Mouse (Mus musculus): ENCODE results near the gene Khsrp. TPM values are rescaled to one million over a fixed set of nuclear protein-coding genes. Genes with fewer than 3 reads are reported as not detected.

The Khsrp gene
- total RNA-seq (2014; rRNA removed) (61.7 and 71.3 TPM in 2 replicates), polyA plus RNA-seq (2015; fragmentation: Nextera tagmentation; extraction: Ambion mirVana) (26.4 and 27.0 TPM in 2 replicates)

GRCm38 (mm10) chr17:57030931-57031660, at the start of gene Khsrp:
Gene Khsrp (minus strand): TSS chr17:57031522.
- H3K4me3 ChIP-seq (ENCODE audit: low read length): peak within 1 kb of the TSS; percentile 95
- ATAC-seq: no peak

GRCm38 (mm10) chr17:57079919-57080318, 48.6 kb upstream of the Khsrp start:
- peaks cover 12% of the 10 kb centered on the region; the same call in 1 of the 2 replicates for H3K36me3 ChIP-seq (ENCODE audit: insufficient read depth, low read length)
- no peak overlapping the region for H3K4me2 ChIP-seq (ENCODE audit: low read depth, low read length)
- WGBS: 76% methylated on average over 3 of the region's 3 CpGs
- H3K27ac ChIP-seq: no peak overlapping the region
- DNase-seq (ENCODE audit: low spot score): no peak
- H3K9ac ChIP-seq (replicated peaks; ENCODE audit: low read length): no peak overlapping the region
- H3K9me3 ChIP-seq (ENCODE audit: low read length): no peaks in the 10 kb centered on the region
- TF ChIP-seq CTCF (IDR thresholded peaks at IDR 0.05; ENCODE audit: low read depth): no peak
- no peak overlapping the region for H3K4me3 ChIP-seq (ENCODE audit: low read length)
- no peaks in the 10 kb centered on the region for H3K4me1 ChIP-seq (ENCODE audit: insufficient read depth, low read length)
- H3K27me3 ChIP-seq (ENCODE audit: insufficient read depth, low read length): no peaks in the 10 kb centered on the region
- no peak for ATAC-seq

More at GRCm38 (mm10) chr17:57030931-57031660, at the start of gene Khsrp:
- Histone ChIP-seq H3K4me1 (ENCODE audit: insufficient read depth, low read length) (0 out of 2 replicates have a peak, but pooled peaks cover 10% of the 10 kb centered on the region), H3K9ac (replicated peaks; ENCODE audit: low read length) (peak within 1 kb of the TSS; percentile 99), H3K27ac (peak within 1 kb of the TSS; percentile 96), H3K9me3 (ENCODE audit: low read length) (no peaks in the 10 kb centered on the region), H3K4me2 (ENCODE audit: low read depth, low read length) (peak within 1 kb of the TSS; percentile 87), H3K36me3 (ENCODE audit: insufficient read depth, low read length) (peaks cover 15% of the 10 kb centered on the region), H3K27me3 (ENCODE audit: insufficient read depth, low read length) (no peaks in the 10 kb centered on the region)
- DNase-seq (ENCODE audit: low spot score): peak; percentile 69
- TF ChIP-seq CTCF (IDR thresholded peaks at IDR 0.05; ENCODE audit: low read depth): no peak
- 1% methylated on average over 93 of the region's 99 CpGs for WGBS

- TF ChIP-seq CTCF (IDR thresholded peaks at IDR 0.05; ENCODE audit: low read depth): no peak
- DNase-seq (ENCODE audit: low spot score) (no peak), ATAC-seq (no peak)
- 60% methylated on average over 6 of the region's 6 CpGs for WGBS
- no peak within 1 kb of the TSS for H3K27ac ChIP-seq
- H3K27me3 ChIP-seq (ENCODE audit: insufficient read depth, low read length): no peaks in the 10 kb centered on the region
- no peak within 1 kb of the TSS for H3K4me2 ChIP-seq (ENCODE audit: low read depth, low read length)
- H3K9ac ChIP-seq (replicated peaks; ENCODE audit: low read length): no peak within 1 kb of the TSS
- peaks cover 12% of the 10 kb centered on the region; the same call in 1 of the 2 replicates for H3K36me3 ChIP-seq (ENCODE audit: insufficient read depth, low read length)
- no peak within 1 kb of the TSS for H3K4me3 ChIP-seq (ENCODE audit: low read length)
- no peaks in the 10 kb centered on the region for H3K4me1 ChIP-seq (ENCODE audit: insufficient read depth, low read length)
- no peaks in the 10 kb centered on the region for H3K9me3 ChIP-seq (ENCODE audit: low read length)
Measured at GRCm38 (mm10) chr17:57078336-57078735, 47.0 kb upstream of the Khsrp start, which contains the start of gene Dennd1c. Gene Dennd1c (minus strand): TSS chr17:57078514.

- no peak for ATAC-seq
- Histone ChIP-seq H3K9ac (replicated peaks; ENCODE audit: low read length) (no peak overlapping the region), H3K9me3 (ENCODE audit: low read length) (no peaks in the 10 kb centered on the region), H3K36me3 (ENCODE audit: insufficient read depth, low read length) (peaks cover 12% of the 10 kb centered on the region; the same call in 1 of the 2 replicates), H3K4me1 (ENCODE audit: insufficient read depth, low read length) (no peaks in the 10 kb centered on the region), H3K4me2 (ENCODE audit: low read depth, low read length) (no peak overlapping the region), H3K27ac (no peak overlapping the region), H3K27me3 (ENCODE audit: insufficient read depth, low read length) (no peaks in the 10 kb centered on the region), H3K4me3 (ENCODE audit: low read length) (no peak overlapping the region)
- no peak for TF ChIP-seq CTCF (IDR thresholded peaks at IDR 0.05; ENCODE audit: low read depth)
- no peak for DNase-seq (ENCODE audit: low spot score)
- WGBS: 58% methylated on average over 3 of the region's 3 CpGs
Measured at GRCm38 (mm10) chr17:57076916-57077315, 45.6 kb upstream of the Khsrp start.

- 3% methylated on average over 11 of the region's 11 CpGs for WGBS
- H3K4me2 ChIP-seq (ENCODE audit: low read depth, low read length): peak overlapping the region; percentile 23; the same call in 1 of the 2 replicates
- TF ChIP-seq CTCF (IDR thresholded peaks at IDR 0.05; ENCODE audit: low read depth): no peak
- H3K27ac ChIP-seq: no peak overlapping the region
- no peaks in the 10 kb centered on the region for H3K9me3 ChIP-seq (ENCODE audit: low read length)
- ATAC-seq: peak; percentile 41; the same call in 1 of the 2 replicates
- no peaks in the 10 kb centered on the region for H3K27me3 ChIP-seq (ENCODE audit: insufficient read depth, low read length)
- DNase-seq (ENCODE audit: low spot score): peak; percentile 49
- H3K36me3 ChIP-seq (ENCODE audit: insufficient read depth, low read length): no peaks in the 10 kb centered on the region
- H3K4me1 ChIP-seq (ENCODE audit: insufficient read depth, low read length): no peaks in the 10 kb centered on the region
- H3K9ac ChIP-seq (replicated peaks; ENCODE audit: low read length): no peak overlapping the region
- peak overlapping the region; percentile 6; the same call in 1 of the 2 replicates for H3K4me3 ChIP-seq (ENCODE audit: low read length)
Measured at GRCm38 (mm10) chr17:57070699-57071098, 39.4 kb upstream of the Khsrp start.

GRCm38 (mm10) chr17:57070272-57070671, 39.0 kb upstream of the Khsrp start:
- peak overlapping the region; percentile 23 for H3K4me2 ChIP-seq (ENCODE audit: low read depth, low read length)
- H3K27ac ChIP-seq: no peak overlapping the region
- no peak overlapping the region for H3K9ac ChIP-seq (replicated peaks; ENCODE audit: low read length)
- ATAC-seq (no peak), DNase-seq (ENCODE audit: low spot score) (no peak)
- H3K4me1 ChIP-seq (ENCODE audit: insufficient read depth, low read length): no peaks in the 10 kb centered on the region
- H3K4me3 ChIP-seq (ENCODE audit: low read length): peak overlapping the region; percentile 6; the same call in 1 of the 2 replicates
- H3K9me3 ChIP-seq (ENCODE audit: low read length): no peaks in the 10 kb centered on the region
- H3K27me3 ChIP-seq (ENCODE audit: insufficient read depth, low read length): no peaks in the 10 kb centered on the region
- H3K36me3 ChIP-seq (ENCODE audit: insufficient read depth, low read length): no peaks in the 10 kb centered on the region
- no peak for TF ChIP-seq CTCF (IDR thresholded peaks at IDR 0.05; ENCODE audit: low read depth)
- WGBS: 16% methylated on average over 9 of the region's 9 CpGs

- 61% methylated on average over 5 of the region's 5 CpGs for WGBS
- Histone ChIP-seq H3K4me1 (ENCODE audit: insufficient read depth, low read length) (peaks cover 3% of the 10 kb centered on the region; the same call in 1 of the 2 replicates), H3K9ac (replicated peaks; ENCODE audit: low read length) (no peak overlapping the region), H3K4me3 (ENCODE audit: low read length) (no peak overlapping the region), H3K27ac (no peak overlapping the region), H3K36me3 (ENCODE audit: insufficient read depth, low read length) (no peaks in the 10 kb centered on the region), H3K27me3 (ENCODE audit: insufficient read depth, low read length) (peaks cover 8% of the 10 kb centered on the region), H3K4me2 (ENCODE audit: low read depth, low read length) (no peak overlapping the region), H3K9me3 (ENCODE audit: low read length) (no peaks in the 10 kb centered on the region)
- no peak for TF ChIP-seq CTCF (IDR thresholded peaks at IDR 0.05; ENCODE audit: low read depth)
- ATAC-seq (no peak), DNase-seq (ENCODE audit: low spot score) (no peak)
Measured at GRCm38 (mm10) chr17:57066908-57067307, 35.6 kb upstream of the Khsrp start.

All from hindbrain, postnatal 0 days (tissue).